Mouse (Mus musculus): ENCODE measurements around the gene Prl3d1.
"Not testable (repeated sequence)": the region's sequence is repeated elsewhere in the genome, so short reads cannot be mapped to it uniquely, and the experiment has no call there.

DNA sequence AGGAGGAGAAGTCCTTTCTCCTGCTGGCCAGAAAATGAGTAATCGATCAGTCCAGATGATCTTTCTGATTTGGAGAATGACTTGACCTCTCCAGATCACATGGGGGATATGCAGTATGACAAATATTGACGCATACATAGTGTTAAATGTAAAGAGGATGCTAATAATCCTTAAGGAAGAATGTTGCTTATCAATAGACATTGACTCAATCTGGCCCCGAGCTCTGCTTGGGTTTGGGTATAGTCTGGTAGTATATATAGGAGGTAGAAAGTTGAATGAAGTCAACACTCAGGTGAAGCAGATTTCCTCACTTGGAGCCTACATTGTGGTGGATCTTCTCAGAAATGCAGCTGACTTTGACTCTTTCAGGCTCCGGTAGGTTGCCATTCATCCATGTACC is 27.4 kb downstream of the Prl3d1 start, which contains the start of gene Prl3d2:
- not testable (repeated sequence) for TF ChIP-seq EP300, CTCF (IDR thresholded peaks at IDR 0.05)

Measured in lung, postnatal 0 days (tissue).